Mouse (Mus musculus): ENCODE measurements around the gene Upk3b. TPM values are rescaled to one million over a fixed set of nuclear protein-coding genes. Genes with fewer than 3 reads are reported as not detected.

The Upk3b gene
- total RNA-seq (2014; rRNA removed) (not detected in 2 replicates), polyA plus RNA-seq (2015; fragmentation: Nextera tagmentation; extraction: Ambion mirVana) (not detected in 2 replicates)

GRCm38 (mm10) chr5:136038258-136039214 is at the start of gene Upk3b:
TSS of gene Upk3b (plus strand) at chr5:136038496.
- no peak for ATAC-seq (ENCODE audit: low FRiP score)
- Histone ChIP-seq H3K4me2 (ENCODE audit: low read depth, low read length, poor library complexity, severe bottlenecking) (no peak within 1 kb of the TSS), H3K27me3 (ENCODE audit: insufficient read depth, low read length) (no peaks in the 10 kb centered on the region), H3K9me3 (ENCODE audit: low read length) (no peaks in the 10 kb centered on the region), H3K36me3 (ENCODE audit: insufficient read depth, low read length) (no peaks in the 10 kb centered on the region), H3K27ac (ENCODE audit: low read depth, low read length) (no peak within 1 kb of the TSS), H3K9ac (replicated peaks; ENCODE audit: low read length, poor library complexity, severe bottlenecking) (no peak within 1 kb of the TSS), H3K4me3 (ENCODE audit: low read depth, low read length) (no peak within 1 kb of the TSS), H3K4me1 (ENCODE audit: insufficient read depth, low read length) (no peaks in the 10 kb centered on the region)
- DNase-seq (ENCODE audit: low spot score): no peak
- TF ChIP-seq CTCF (IDR thresholded peaks at IDR 0.05): no peak
- 87% methylated on average over 17 of the region's 17 CpGs for WGBS

- H3K9me3 ChIP-seq (ENCODE audit: low read length): no peaks in the 10 kb centered on the region
- H3K27ac ChIP-seq (ENCODE audit: low read depth, low read length): no peak overlapping the region
- WGBS: 66% methylated on average over 5 of the region's 5 CpGs
- H3K36me3 ChIP-seq (ENCODE audit: insufficient read depth, low read length): no peaks in the 10 kb centered on the region
- peaks cover 3% of the 10 kb centered on the region; the same call in 1 of the 2 replicates for H3K4me1 ChIP-seq (ENCODE audit: insufficient read depth, low read length)
- TF ChIP-seq CTCF (IDR thresholded peaks at IDR 0.05): no peak
- no peak overlapping the region for H3K4me2 ChIP-seq (ENCODE audit: low read depth, low read length, poor library complexity, severe bottlenecking)
- ATAC-seq (ENCODE audit: low FRiP score) (no peak), DNase-seq (ENCODE audit: low spot score) (no peak)
- no peaks in the 10 kb centered on the region for H3K27me3 ChIP-seq (ENCODE audit: insufficient read depth, low read length)
- H3K4me3 ChIP-seq (ENCODE audit: low read depth, low read length): no peak overlapping the region
- no peak overlapping the region for H3K9ac ChIP-seq (replicated peaks; ENCODE audit: low read length, poor library complexity, severe bottlenecking)
Measured at GRCm38 (mm10) chr5:135990601-135991000, 47.7 kb upstream of the Upk3b start.

DNA sequence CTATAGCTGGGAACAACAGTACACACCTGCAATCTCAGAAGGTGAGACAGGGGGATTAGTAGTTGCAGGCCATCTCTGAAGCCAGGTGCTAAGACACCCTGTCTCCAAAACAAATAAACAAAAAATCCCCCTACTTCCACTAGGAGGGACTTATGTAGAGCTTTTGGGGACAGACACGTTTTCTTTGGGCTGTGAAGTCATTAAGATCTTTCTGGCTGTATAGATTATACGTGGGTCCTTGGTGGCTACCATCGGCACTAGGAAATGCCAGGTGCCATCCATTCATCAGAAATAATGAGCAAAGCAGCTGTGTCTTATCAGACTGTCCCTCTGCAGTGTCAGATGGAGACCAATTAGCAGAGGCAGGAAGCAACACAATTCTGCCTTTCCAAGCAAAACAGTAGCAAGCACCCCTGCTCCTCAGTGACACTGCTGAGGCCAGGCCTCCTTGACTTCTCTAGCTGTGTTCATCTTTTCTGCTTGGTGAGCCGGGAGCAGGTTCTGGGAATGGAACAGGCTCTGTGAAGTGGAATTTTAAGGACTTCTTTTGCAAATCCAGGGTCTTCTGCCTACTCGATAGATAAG is 44.8 kb upstream of the Upk3b start:
- TF ChIP-seq CTCF (IDR thresholded peaks at IDR 0.05): no peak
- peaks cover 11% of the 10 kb centered on the region; the same call in 1 of the 2 replicates for H3K4me1 ChIP-seq (ENCODE audit: insufficient read depth, low read length)
- DNase-seq (ENCODE audit: low spot score) (no peak), ATAC-seq (ENCODE audit: low FRiP score) (no peak)
- H3K27ac ChIP-seq (ENCODE audit: low read depth, low read length): no peak overlapping the region
- H3K4me2 ChIP-seq (ENCODE audit: low read depth, low read length, poor library complexity, severe bottlenecking): no peak overlapping the region
- WGBS: 55% methylated on average over 5 of the region's 5 CpGs
- H3K9ac ChIP-seq (replicated peaks; ENCODE audit: low read length, poor library complexity, severe bottlenecking): no peak overlapping the region
- no peak overlapping the region for H3K4me3 ChIP-seq (ENCODE audit: low read depth, low read length)
- no peaks in the 10 kb centered on the region for H3K27me3 ChIP-seq (ENCODE audit: insufficient read depth, low read length)
- no peaks in the 10 kb centered on the region for H3K9me3 ChIP-seq (ENCODE audit: low read length)
- no peaks in the 10 kb centered on the region for H3K36me3 ChIP-seq (ENCODE audit: insufficient read depth, low read length)

DNA sequence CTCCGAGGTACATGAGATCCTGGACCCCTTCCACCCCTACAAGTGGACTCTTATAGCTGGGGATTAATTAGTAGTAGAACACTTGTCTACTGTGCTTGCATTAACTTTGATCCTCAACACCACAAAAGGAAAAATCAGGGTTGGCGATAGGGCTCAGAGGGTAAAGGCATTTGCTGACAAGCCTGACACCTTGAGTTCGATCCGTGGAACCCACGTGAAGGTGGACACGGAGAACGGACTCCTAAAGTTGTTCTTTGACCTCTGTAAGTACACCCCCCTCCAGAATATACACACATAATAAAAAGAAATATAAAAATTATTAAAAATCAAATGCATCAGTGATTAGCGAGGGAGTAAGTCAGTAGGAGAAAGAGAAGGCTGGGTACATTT is 44.0 kb upstream of the Upk3b start:
- Histone ChIP-seq H3K9me3 (ENCODE audit: low read length) (no peaks in the 10 kb centered on the region), H3K4me3 (ENCODE audit: low read depth, low read length) (peak overlapping the region; percentile 71), H3K27ac (ENCODE audit: low read depth, low read length) (peak overlapping the region; percentile 85; the same call in 1 of the 2 replicates), H3K27me3 (ENCODE audit: insufficient read depth, low read length) (no peaks in the 10 kb centered on the region), H3K4me1 (ENCODE audit: insufficient read depth, low read length) (peaks cover 11% of the 10 kb centered on the region; the same call in 1 of the 2 replicates), H3K4me2 (ENCODE audit: low read depth, low read length, poor library complexity, severe bottlenecking) (0 out of 2 replicates have a peak overlapping the region, but pooled peaks have one; percentile 1), H3K9ac (replicated peaks; ENCODE audit: low read length, poor library complexity, severe bottlenecking) (no peak overlapping the region), H3K36me3 (ENCODE audit: insufficient read depth, low read length) (no peaks in the 10 kb centered on the region)
- TF ChIP-seq CTCF (IDR thresholded peaks at IDR 0.05): no peak
- DNase-seq (ENCODE audit: low spot score): no peak
- ATAC-seq (ENCODE audit: low FRiP score): 0 out of 2 replicates have a peak, but pooled peaks have one; percentile 18
- 61% methylated on average over 8 of the region's 8 CpGs for WGBS

GRCm38 (mm10) chr5:135994725-135995687 is 43.3 kb upstream of the Upk3b start, which contains the start of gene Dtx2:
TSS of gene Dtx2 (plus strand) at chr5:135994800.
- under 1% methylated on average over 47 of the region's 47 CpGs for WGBS
- no peaks in the 10 kb centered on the region for H3K36me3 ChIP-seq (ENCODE audit: insufficient read depth, low read length)
- peak; percentile 50 for TF ChIP-seq CTCF (IDR thresholded peaks at IDR 0.05)
- peaks cover 11% of the 10 kb centered on the region; the same call in 1 of the 2 replicates for H3K4me1 ChIP-seq (ENCODE audit: insufficient read depth, low read length)
- peak within 1 kb of the TSS; percentile 76 for H3K4me2 ChIP-seq (ENCODE audit: low read depth, low read length, poor library complexity, severe bottlenecking)
- ATAC-seq (ENCODE audit: low FRiP score) (peak; percentile 94), DNase-seq (ENCODE audit: low spot score) (peak; percentile 95)
- H3K4me3 ChIP-seq (ENCODE audit: low read depth, low read length): peak within 1 kb of the TSS; percentile 71
- H3K9me3 ChIP-seq (ENCODE audit: low read length): no peaks in the 10 kb centered on the region
- no peaks in the 10 kb centered on the region for H3K27me3 ChIP-seq (ENCODE audit: insufficient read depth, low read length)
- peak within 1 kb of the TSS; percentile 85 for H3K27ac ChIP-seq (ENCODE audit: low read depth, low read length)
- H3K9ac ChIP-seq (replicated peaks; ENCODE audit: low read length, poor library complexity, severe bottlenecking): peak within 1 kb of the TSS; percentile 83

Measured in midbrain, postnatal 0 days (tissue).